Mouse (Mus musculus): ENCODE data around the gene Hoxb8.

Gene Hoxb8

GRCm38 (mm10) chr11:96286739-96287385 is 5.2 kb downstream of the Hoxb8 start:
- DNase-seq, result no peak

- DNase-seq, result no peak
Observed at GRCm38 (mm10) chr11:96287411-96287810, 5.7 kb downstream of the Hoxb8 start.

GRCm38 (mm10) chr11:96288455-96289221 is 6.9 kb downstream of the Hoxb8 start:
- DNase-seq, result no peak

- DNase-seq, result no peak
Observed at GRCm38 (mm10) chr11:96289293-96289692, 7.6 kb downstream of the Hoxb8 start.

- DNase-seq, result no peak
Observed at GRCm38 (mm10) chr11:96289837-96290236, 8.1 kb downstream of the Hoxb8 start.

GRCm38 (mm10) chr11:96290705-96291355 is 9.1 kb downstream of the Hoxb8 start:
- DNase-seq, result no peak

- no peak for DNase-seq
Observed at GRCm38 (mm10) chr11:96291681-96292564, 10.2 kb downstream of the Hoxb8 start, which contains the start of gene Hoxb6. Gene Hoxb6, plus strand, starts transcription at chr11:96292476.

GRCm38 (mm10) chr11:96292565-96293301 is 11.0 kb downstream of the Hoxb8 start:
- DNase-seq, result no peak

- no peak for DNase-seq
Observed at GRCm38 (mm10) chr11:96293302-96293921, 11.7 kb downstream of the Hoxb8 start.

- DNase-seq, result no peak
Observed at GRCm38 (mm10) chr11:96294245-96295091, 12.8 kb downstream of the Hoxb8 start.

GRCm38 (mm10) chr11:96295092-96295835 is 13.6 kb downstream of the Hoxb8 start:
- no peak for DNase-seq

GRCm38 (mm10) chr11:96296997-96297396 is 15.3 kb downstream of the Hoxb8 start:
- DNase-seq, result no peak

GRCm38 (mm10) chr11:96297428-96297827 is 15.7 kb downstream of the Hoxb8 start:
- no peak for DNase-seq

GRCm38 (mm10) chr11:96297968-96298635 is 16.4 kb downstream of the Hoxb8 start:
- no peak for DNase-seq

GRCm38 (mm10) chr11:96298895-96299667 is 17.4 kb downstream of the Hoxb8 start:
- no peak for DNase-seq

GRCm38 (mm10) chr11:96299781-96300180 is 18.1 kb downstream of the Hoxb8 start:
- DNase-seq, result no peak

- DNase-seq, result no peak
Observed at GRCm38 (mm10) chr11:96300354-96301063, 18.8 kb downstream of the Hoxb8 start.

- no peak for DNase-seq
Observed at GRCm38 (mm10) chr11:96301064-96301431, 19.3 kb downstream of the Hoxb8 start.
